Mouse (Mus musculus) layer of hippocampus, adult 9-11 months (tissue): ENCODE measurements around the gene Cpeb4.
"Not testable (repeated sequence)": the region's sequence is repeated elsewhere in the genome, so short reads cannot be mapped to it uniquely, and the experiment has no call there.

Experiments
- DNase-seq: peaks from one replicate; pipeline ENCODE4 v3.0.0; 2022

The Cpeb4 gene

GRCm38 (mm10) chr11:31980089-31980488 lies 108.1 kb downstream of the Cpeb4 start:
- not testable (repeated sequence) for DNase-seq

DNA sequence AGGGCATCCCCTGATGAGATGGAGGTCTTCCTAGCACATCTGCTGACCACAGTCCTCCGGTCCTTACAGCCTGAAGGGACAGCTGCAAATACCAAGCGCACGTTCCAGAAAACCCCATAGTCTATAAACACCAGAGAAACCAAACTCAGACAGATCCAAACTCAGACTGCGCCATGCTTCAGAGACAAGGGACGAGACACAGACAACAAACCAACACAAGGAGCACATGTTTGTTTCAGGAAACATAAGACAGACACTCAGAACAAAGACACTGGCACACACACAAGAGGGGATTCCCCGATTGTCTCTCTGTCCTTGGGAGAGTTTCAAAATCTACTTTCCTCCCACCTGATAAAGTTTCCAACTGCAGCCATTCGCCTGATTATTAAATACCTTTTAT lies 109.8 kb downstream of the Cpeb4 start:
- DNase-seq = no peak

DNA sequence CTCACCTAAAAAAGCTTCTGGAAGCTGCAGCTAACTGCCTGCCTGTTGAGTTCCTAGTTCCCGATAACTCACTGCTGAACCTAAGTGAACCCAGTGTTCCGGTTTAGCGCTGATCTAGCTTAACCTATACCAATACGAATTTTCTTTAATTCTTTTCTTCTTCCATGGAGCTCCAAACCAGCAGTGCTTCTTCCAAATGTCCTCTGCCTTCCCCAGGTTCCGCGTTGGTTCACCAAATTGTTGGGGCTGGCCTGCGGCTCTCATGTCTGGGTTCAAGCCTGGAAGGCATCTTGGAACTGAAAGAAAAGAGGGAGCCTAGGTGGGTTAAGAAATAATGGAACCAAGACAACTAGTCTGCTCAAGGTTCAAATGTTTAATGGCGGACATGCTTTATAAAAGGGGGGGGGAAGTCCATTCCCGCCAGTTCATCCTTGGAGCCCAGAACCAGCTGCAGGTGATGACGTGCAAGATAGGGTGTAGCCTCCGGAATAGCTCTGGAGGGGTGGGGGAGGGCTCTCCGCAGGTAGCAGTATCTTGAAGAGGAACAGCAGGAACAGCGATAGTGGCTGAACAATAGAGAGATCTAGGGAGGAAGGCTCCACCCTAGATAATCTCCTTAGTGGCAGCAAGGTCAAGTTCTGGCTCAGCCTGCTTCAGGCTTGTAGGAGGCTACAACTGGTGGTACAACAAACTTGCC lies 110.4 kb downstream of the Cpeb4 start:
- not testable (repeated sequence) for DNase-seq

- DNase-seq = no peak
Measured at GRCm38 (mm10) chr11:31983249-31983648, 111.2 kb downstream of the Cpeb4 start.

- DNase-seq = no peak
Measured at GRCm38 (mm10) chr11:31984786-31985185, 112.8 kb downstream of the Cpeb4 start.
